Mouse (Mus musculus): Measurements from ENCODE around the gene Ugt1a8.
"Not testable (repeated sequence)": the region's sequence is repeated elsewhere in the genome, so short reads cannot be mapped to it uniquely, and the experiment has no call there.

Gene Ugt1a8

GRCm38 (mm10) chr1:88219054-88219453, 131.4 kb downstream of the Ugt1a8 start:
- no peak for DNase-seq (ENCODE audit: low read depth in 1 of 2, low spot score in 2 of 2)

DNA sequence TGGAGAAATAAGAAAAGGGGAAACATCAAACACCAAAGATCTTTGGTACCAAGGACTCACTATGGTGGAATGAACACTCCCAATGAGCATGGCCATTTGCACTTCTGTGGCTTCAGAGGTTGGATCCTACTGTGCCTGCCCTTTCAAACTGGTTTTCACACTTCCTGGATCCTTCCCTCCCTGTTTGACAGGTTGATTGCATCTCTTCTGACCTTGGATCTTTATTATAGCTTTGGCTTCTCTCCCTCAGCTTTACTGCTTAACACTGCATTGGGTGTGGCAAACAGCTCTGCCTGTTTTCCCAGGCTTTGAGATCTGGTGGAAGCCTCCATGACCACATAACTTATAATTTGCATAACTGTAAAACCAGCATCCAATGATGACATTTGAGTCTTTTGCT, 132.7 kb downstream of the Ugt1a8 start:
- no peak for DNase-seq (ENCODE audit: low read depth in 1 of 2, low spot score in 2 of 2)

- DNase-seq (ENCODE audit: low read depth in 1 of 2, low spot score in 2 of 2), result no peak
Measured at GRCm38 (mm10) chr1:88222216-88222615, 134.6 kb downstream of the Ugt1a8 start.

- DNase-seq (ENCODE audit: low read depth in 1 of 2, low spot score in 2 of 2), result peak in 1 of 2 experiments; percentile 16
Measured at GRCm38 (mm10) chr1:88223011-88223515, 135.4 kb downstream of the Ugt1a8 start.

GRCm38 (mm10) chr1:88223591-88223990, 136.0 kb downstream of the Ugt1a8 start:
- peak in 1 of 2 experiments; percentile 22 for DNase-seq (ENCODE audit: low read depth in 1 of 2, low spot score in 2 of 2)

DNA sequence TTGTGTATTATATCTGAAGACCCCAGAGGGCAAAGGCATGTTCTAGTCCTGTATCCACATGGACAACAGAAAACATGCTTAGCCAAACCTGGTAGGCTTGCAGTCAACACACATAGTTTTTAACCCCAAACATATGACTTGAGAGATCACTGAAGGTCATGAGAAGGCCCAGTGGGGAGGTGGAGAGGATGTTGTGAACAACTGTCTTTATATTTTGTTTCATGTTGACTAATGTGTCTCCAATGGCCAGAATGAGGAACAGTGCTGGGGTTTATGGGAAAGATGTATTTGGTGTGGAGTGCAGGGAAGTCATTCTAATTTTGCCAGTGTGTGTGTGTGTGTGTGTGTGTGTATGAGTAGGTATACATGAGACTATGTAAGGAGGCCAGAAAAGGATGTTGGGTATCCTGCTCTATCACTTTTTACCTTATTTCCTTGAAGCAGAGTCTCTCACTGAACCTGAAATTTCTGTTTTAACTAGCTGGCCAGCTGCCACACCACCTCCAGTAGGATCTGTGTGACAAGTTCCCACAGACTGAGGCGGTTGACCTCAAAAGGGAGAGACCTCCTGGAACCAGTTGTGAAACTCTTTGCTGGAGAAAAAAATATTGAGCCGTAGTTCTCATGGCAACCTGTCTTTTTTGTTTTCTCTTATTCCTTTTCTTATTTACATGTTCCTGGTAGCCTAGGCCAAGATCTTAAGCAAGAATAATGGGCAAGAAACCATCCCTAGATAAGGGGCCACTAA, 136.6 kb downstream of the Ugt1a8 start:
- DNase-seq (ENCODE audit: low read depth in 1 of 2, low spot score in 2 of 2), result no peak

DNA sequence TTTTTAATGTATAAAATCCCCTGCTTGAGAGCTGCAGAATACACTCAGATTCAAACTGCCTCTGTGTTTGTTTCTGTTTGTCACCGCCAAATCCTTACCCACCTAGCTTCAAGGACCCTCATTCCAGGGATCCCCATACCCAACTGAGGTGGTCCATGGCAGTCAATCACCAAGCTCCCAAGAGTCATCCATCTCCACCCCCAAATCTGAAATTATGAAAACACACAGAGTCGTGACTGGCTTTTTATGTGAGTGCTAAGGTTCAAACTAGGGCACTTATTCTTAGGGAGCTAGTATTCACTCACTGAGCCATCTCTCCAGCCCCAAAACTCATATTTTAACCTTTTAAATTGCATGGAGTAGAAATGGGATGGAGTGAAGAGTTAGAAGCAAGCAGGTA, 137.7 kb downstream of the Ugt1a8 start:
- DNase-seq (ENCODE audit: low read depth in 1 of 2, low spot score in 2 of 2), result not testable (repeated sequence)

DNA sequence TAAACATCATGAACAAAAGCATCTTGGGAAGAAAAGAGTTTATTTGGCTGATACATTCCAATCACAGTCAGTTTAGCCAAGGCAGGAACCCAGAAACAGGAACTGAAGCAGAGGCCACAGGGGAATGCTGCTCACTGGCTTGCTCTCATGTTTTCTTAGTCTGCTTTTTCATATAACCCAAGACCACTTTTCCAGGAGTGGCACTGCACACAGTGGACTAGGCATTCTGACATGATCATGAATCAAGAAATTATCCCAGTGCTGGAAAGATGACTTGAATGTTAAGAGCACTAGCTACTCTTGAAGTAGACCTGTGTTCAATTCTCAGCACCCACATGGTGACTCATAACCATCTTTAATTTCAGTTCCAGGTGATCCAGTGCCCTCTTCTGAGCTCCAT, 138.1 kb downstream of the Ugt1a8 start:
- DNase-seq (ENCODE audit: low read depth in 1 of 2, low spot score in 2 of 2), result no peak

DNA sequence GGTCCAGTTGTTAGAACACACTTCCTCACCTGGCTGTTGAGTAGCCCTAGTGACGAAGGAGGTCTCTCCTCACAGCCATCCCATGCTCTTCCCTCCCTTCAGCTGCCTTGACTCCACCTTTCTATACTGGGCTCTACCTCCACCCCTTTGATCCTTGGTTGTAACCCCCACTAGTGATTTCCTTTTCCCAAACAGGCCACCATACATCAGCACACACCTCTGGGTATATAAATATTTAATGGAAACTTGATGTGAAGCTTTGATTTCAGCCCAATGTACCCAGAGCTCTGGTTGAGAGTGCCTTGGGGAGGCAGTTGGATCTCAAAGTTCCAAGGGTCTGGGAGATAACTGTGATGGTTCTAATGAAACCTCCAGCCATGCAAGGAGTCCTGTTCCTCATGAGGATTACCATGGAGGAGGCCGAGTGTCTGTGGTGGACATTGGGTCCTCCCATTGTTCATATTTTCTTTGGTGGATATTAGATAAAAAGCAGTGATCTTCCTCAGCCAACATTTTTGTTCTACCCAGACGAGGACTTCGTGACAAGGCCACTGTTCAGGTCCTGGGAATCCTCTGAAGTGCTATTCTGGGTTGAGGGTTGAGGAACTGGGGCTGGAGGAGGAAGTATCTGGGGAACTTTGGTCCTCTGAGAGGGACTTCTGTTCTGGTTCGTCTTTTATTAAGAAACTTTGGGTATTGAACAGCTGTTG, 139.2 kb downstream of the Ugt1a8 start, which contains the start of gene Mroh2a:
TSS of gene Mroh2a (plus strand) at position 317 of the 710 bp plus-strand sequence.
- peak in 1 of 2 experiments; percentile 38 for DNase-seq (ENCODE audit: low read depth in 1 of 2, low spot score in 2 of 2)

GRCm38 (mm10) chr1:88227482-88227881, 139.9 kb downstream of the Ugt1a8 start:
- DNase-seq (ENCODE audit: low read depth in 1 of 2, low spot score in 2 of 2), result peak in 1 of 2 experiments; percentile 16

- DNase-seq (ENCODE audit: low read depth in 1 of 2, low spot score in 2 of 2), result peak in 1 of 2 experiments; percentile 18
Measured at GRCm38 (mm10) chr1:88228121-88228520, 140.5 kb downstream of the Ugt1a8 start.

DNA sequence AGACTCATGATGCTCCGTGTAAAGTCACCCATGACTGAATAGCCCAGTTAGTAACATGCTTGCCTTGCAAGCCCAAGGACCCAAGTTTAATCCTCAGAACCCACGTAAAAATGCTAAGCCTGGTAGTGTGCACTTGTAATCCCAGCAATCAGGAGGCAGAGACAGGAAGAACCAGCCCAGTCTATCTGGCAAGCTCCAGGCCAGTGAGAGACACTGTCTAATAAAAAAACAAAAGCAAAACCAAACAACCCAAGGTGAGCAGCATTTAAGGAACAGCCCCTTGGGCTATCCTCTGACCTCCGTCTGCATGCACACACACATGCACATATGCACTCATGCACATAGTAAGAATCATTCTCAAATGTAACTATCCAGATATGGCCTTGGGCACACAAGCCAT, 142.0 kb downstream of the Ugt1a8 start:
- no peak for DNase-seq (ENCODE audit: low read depth in 1 of 2, low spot score in 2 of 2)

- no peak for DNase-seq (ENCODE audit: low read depth in 1 of 2, low spot score in 2 of 2)
Measured at GRCm38 (mm10) chr1:88229986-88230385, 142.4 kb downstream of the Ugt1a8 start.

GRCm38 (mm10) chr1:88230421-88230820, 142.8 kb downstream of the Ugt1a8 start:
- DNase-seq (ENCODE audit: low read depth in 1 of 2, low spot score in 2 of 2), result no peak

DNA sequence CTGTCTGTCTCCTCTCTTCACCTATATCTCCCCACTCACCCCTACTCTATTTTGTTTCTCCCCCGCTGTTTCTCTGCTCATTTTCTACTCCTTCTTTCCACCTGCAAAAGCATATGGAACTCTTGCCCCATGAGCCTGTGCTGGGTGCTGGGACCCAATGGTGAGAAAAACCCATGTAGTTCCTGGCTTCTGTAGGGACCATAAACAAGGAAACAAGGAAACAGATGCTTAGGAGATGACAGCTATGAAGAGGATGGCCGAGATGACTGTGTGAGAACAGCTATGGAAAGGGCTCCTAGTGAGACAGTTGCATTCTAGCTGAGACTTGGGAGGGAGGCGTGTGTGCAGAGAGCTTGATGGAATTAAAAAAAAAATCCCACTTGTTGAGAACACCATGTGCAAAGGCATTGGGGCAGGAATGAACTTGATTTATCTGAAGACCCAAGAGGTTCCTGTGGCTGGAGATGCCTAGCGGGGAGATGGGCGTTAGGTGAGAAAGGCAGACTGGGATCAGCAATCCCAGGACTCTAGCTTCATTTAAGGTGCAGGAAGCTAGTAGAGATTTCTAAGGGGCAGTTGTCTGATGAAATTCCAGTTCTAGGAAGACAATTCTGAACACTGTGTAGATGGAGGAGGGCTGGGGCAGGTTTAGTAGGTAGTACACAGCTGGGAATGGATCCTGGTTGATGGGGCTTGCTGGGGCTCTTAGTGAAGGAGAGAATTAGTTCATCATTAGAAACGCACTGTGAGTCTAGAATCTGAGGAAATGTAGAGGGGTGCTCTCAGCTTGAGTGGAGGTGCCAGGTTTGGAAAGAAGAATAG, 143.6 kb downstream of the Ugt1a8 start:
- DNase-seq (ENCODE audit: low read depth in 1 of 2, low spot score in 2 of 2), result no peak

DNA sequence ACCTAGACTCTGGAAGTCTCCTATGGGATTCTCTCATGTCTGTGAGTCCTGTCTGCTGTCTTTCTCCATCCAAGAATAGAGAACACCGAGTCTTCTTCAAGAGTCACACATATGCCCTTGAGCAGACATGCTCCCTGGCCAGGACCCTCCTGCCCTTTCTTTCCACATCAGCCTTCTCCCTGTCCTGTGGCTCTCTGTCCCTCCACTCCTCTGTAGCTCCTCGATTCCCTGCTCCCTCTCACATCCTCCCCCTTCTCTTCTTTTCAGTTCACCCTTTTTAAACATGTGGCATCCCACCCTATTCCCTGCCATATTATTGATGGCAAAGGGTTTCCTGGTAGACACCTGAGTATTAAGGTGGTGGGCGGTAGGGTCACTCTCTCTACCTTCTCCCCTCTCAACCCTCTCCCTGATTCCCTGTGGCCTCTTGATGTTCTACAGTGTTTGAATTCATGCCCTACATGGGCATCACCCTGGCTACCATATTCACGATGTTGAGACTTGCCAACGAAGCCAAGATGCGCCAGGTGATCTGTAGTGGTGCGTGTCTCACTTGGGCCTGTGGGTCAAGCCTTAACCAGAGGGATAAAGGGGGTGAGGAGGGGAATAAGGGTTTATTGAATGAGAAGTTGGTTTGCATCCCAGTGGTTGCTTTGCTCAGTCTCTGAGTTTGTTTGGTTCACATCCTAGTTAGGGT, 144.3 kb downstream of the Ugt1a8 start:
- DNase-seq (ENCODE audit: low read depth in 1 of 2, low spot score in 2 of 2), result no peak

DNA sequence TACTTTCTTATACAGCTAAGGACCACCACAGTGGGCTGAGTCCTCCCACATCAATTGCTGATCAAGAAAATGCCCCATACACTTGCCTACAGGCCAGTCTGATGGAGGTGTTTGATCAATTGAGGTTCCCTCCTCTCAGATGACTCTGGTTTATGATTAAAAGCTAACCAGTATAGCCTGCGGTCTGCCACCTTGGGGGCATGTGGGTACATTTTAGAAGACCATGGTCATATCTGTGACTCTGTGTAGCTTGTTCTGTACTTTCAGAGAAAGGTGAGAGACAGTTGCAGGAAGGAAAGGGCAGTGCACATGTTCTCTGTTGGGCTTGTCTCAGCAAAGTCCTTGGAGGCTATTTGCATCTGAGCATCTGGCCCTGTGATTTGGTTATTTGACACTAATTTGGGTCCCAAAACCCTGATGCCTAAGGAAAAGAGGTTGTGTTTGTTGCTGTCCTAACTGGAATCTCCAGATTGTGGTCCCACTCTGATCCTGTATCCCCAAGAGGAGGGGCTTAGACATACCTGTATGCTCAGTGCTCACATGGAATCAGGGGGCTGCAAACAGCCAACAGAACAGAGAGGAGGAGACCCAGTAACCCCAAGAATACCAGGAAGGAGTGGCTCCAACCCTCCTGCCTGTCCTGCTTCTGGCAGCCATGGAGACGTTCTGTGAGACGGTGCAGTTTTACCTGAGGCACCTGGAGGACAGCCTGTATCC, 145.2 kb downstream of the Ugt1a8 start:
- no peak for DNase-seq (ENCODE audit: low read depth in 1 of 2, low spot score in 2 of 2)

GRCm38 (mm10) chr1:88233421-88234247, 146.0 kb downstream of the Ugt1a8 start:
- DNase-seq (ENCODE audit: low read depth in 1 of 2, low spot score in 2 of 2), result no peak

- no peak for DNase-seq (ENCODE audit: low read depth in 1 of 2, low spot score in 2 of 2)
Measured at GRCm38 (mm10) chr1:88234248-88234610, 146.6 kb downstream of the Ugt1a8 start.

Measured in monocyte, adult 2 months (primary cell).